Mouse (Mus musculus) intestine, postnatal 0 days (tissue): Measurements from ENCODE around the gene Rilpl1. TPM values are rescaled to one million over a fixed set of nuclear protein-coding genes. Genes with fewer than 3 reads are reported as not detected.

ENCODE experiments used
- ATAC-seq: fragments of 200-750 bp; cut with Nextera tagmentation; 2 replicates; pipeline ENCODE4 v1.8.0; 2017; ENCODE audit warnings: mild to moderate bottlenecking, moderate TSS enrichment, moderate library complexity
- H3K27ac ChIP-seq: fragments of 300-500 bp; sonication (generic); 2 replicates; pipeline ENCODE4 v1.5.1; 2014; ENCODE audit warnings: mild to moderate bottlenecking, low read depth, low read length, moderate library complexity
- H3K27me3 ChIP-seq: fragments of 300-500 bp; sonication (generic); replicated peaks from 2 replicates; pipeline ENCODE4 v1.6.1; 2014; ENCODE audit warnings: low read length, mixed read lengths; ENCODE audit not compliant: control insufficient read depth, insufficient read depth
- H3K36me3 ChIP-seq: fragments of 300-500 bp; sonication (generic); 2 replicates; pipeline ENCODE4 v1.6.1; 2014; ENCODE audit warnings: mild to moderate bottlenecking, moderate library complexity; ENCODE audit not compliant: control insufficient read depth, insufficient read depth
- H3K4me1 ChIP-seq: fragments of 300-500 bp; sonication (generic); replicated peaks from 2 replicates; pipeline ENCODE4 v1.6.1; 2014; ENCODE audit warnings: antibody characterized with exemption, low read length, mixed read lengths; ENCODE audit not compliant: control insufficient read depth, insufficient read depth
- H3K4me2 ChIP-seq: fragments of 300-500 bp; sonication (generic); replicated peaks from 2 replicates; pipeline ENCODE4 v1.6.1; 2014; ENCODE audit warnings: low read depth, mild to moderate bottlenecking, moderate library complexity
- H3K4me3 ChIP-seq: fragments of 300-500 bp; sonication (generic); 2 replicates; pipeline ENCODE4 v1.5.1; 2014; ENCODE audit warnings: low read depth, low read length
- H3K9ac ChIP-seq: fragments of 300-500 bp; sonication (generic); 2 replicates; pipeline ENCODE4 v1.6.1; 2014; ENCODE audit warnings: mild to moderate bottlenecking, low read depth, low read length
- H3K9me3 ChIP-seq: fragments of 300-500 bp; sonication (generic); 2 replicates; pipeline ENCODE4 v1.6.1; 2016; ENCODE audit warnings: mixed run types; ENCODE audit not compliant: control insufficient read depth
- CTCF ChIP-seq: sonication (generic); IDR thresholded peaks from 2 replicates; pipeline ENCODE4 v1.5.1; 2016; ENCODE audit warnings: low read depth, mild to moderate bottlenecking, control low read depth, antibody characterized with exemption, moderate library complexity
- WGBS: fragments of 180-500 bp; shearing (Covaris S2); extraction: QIAGEN DNeasy Blood & Tissue Kit; methylation state at CpG from one replicate; pipeline ENCODE4 v1.1.7; 2014; 5-methylcytosine and 5-hydroxymethylcytosine counted together
- polyA plus RNA-seq: library from polyadenylated mRNA; unstranded; fragments of >200 nt; fragmentation: Nextera tagmentation; extraction: Ambion mirVana; gene quantifications from 2 replicates; pipeline ENCODE4 v1.2.1, GENCODE M21; 2015

Rilpl1 gene
- polyA plus RNA-seq, 1 experiment from 2014 or later: 6.6 TPM

GRCm38 (mm10) chr5:124481714-124482113 is 49.5 kb downstream of the Rilpl1 start:
- no peak overlapping the region for H3K9ac ChIP-seq
- H3K4me1 ChIP-seq: 0 out of 2 replicates have a peak, but pooled peaks cover 3% of the 10 kb centered on the region
- no peak for ATAC-seq
- no peak overlapping the region for H3K27ac ChIP-seq
- no peaks in the 10 kb centered on the region for H3K9me3 ChIP-seq
- 84% methylated on average over 4 of the region's 4 CpGs for WGBS
- no peak overlapping the region for H3K4me2 ChIP-seq
- no peaks in the 10 kb centered on the region for H3K36me3 ChIP-seq
- no peaks in the 10 kb centered on the region for H3K27me3 ChIP-seq
- H3K4me3 ChIP-seq: no peak overlapping the region
- TF ChIP-seq CTCF: no peak

DNA sequence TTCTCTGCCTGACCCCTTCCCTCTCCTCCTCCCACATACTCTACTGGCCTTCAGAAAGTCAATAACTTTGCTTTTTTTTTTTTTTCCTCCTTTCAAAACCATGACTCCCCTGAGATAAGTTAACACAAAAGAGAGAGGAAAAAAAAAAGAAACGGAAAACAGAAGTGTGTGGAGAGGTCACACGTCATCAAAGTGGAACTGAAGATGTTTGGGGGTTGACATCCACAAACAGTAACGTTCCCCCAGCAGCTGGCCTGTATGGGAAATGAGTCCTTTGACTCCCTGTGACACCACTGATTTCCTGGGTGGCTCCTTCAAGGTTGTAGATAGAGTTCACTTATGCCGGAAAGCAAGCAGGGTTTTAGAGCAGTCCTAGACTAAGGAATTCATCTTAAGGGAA is 51.1 kb downstream of the Rilpl1 start:
- Histone ChIP-seq H3K4me3 (no peak overlapping the region), H3K9me3 (no peaks in the 10 kb centered on the region), H3K36me3 (no peaks in the 10 kb centered on the region), H3K27me3 (no peaks in the 10 kb centered on the region), H3K4me2 (no peak overlapping the region), H3K27ac (no peak overlapping the region), H3K9ac (no peak overlapping the region), H3K4me1 (0 out of 2 replicates have a peak, but pooled peaks cover 3% of the 10 kb centered on the region)
- no peak for ATAC-seq
- 67% methylated on average over 4 of the region's 4 CpGs for WGBS
- no peak for TF ChIP-seq CTCF

DNA sequence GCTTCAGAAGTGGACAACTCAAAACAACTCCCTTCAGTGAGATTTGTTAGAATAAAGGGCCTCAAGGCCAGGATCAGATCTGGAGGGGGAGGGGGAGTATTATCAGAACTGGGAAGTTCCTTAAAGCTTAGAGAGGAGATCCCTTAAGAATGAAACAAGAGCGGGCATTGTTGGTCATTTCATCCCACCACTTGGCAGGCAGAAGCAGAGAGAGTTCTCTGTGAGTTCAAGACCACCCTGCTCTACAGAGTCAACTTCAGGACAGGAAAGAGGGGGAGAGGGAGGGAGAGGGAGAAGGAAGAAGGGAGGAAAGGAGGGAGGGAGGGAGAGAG is 52.4 kb downstream of the Rilpl1 start:
- Histone ChIP-seq H3K9ac (no peak overlapping the region), H3K4me1 (0 out of 2 replicates have a peak, but pooled peaks cover 3% of the 10 kb centered on the region), H3K27ac (peak overlapping the region; percentile 42; the same call in 1 of the 2 replicates), H3K27me3 (no peaks in the 10 kb centered on the region), H3K4me3 (no peak overlapping the region), H3K9me3 (no peaks in the 10 kb centered on the region), H3K36me3 (no peaks in the 10 kb centered on the region), H3K4me2 (0 out of 2 replicates have a peak overlapping the region, but pooled peaks have one; percentile 28)
- WGBS: 79% methylated on average over 1 of the region's 1 CpGs
- no peak for ATAC-seq
- TF ChIP-seq CTCF: no peak

DNA sequence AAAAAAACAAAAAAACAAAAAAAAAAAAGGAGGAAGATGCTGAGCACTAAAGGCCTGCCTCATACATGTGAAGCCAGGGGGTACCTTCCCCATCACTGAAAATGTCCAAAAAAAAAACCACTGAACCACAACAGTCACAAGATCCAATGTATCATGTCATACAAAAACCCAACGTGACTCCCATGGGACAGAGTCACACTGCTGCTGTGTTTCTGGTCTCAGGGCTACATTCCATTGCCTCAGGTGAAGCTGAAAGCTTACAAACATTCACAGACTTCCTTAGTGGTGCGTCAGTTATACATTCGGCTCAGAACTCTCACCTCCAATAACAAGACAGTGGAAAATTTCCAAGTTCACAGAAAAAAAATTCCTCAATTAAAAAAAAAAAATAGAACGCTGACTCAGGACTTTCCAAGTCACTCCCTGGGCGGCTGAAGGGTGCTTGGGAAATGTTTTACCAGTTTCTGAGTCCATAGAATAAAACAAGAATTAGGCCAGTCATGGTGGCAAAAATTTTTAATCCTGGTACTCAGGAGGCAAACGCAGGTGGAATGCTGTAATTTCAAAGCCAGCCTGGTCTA is 60.5 kb downstream of the Rilpl1 start:
- H3K9me3 ChIP-seq: no peaks in the 10 kb centered on the region
- no peak for ATAC-seq
- H3K27ac ChIP-seq: no peak overlapping the region
- H3K4me3 ChIP-seq: no peak overlapping the region
- no peak overlapping the region for H3K4me2 ChIP-seq
- H3K9ac ChIP-seq: no peak overlapping the region
- H3K27me3 ChIP-seq: no peaks in the 10 kb centered on the region
- no peaks in the 10 kb centered on the region for H3K4me1 ChIP-seq
- WGBS: 77% methylated on average over 6 of the region's 6 CpGs
- H3K36me3 ChIP-seq: peaks cover 40% of the 10 kb centered on the region
- TF ChIP-seq CTCF: no peak

- TF ChIP-seq CTCF: no peak
- peaks cover 44% of the 10 kb centered on the region for H3K36me3 ChIP-seq
- H3K9me3 ChIP-seq: no peaks in the 10 kb centered on the region
- no peak overlapping the region for H3K4me3 ChIP-seq
- no peak for ATAC-seq
- no peaks in the 10 kb centered on the region for H3K27me3 ChIP-seq
- WGBS: 92% methylated on average over 6 of the region's 6 CpGs
- no peak overlapping the region for H3K27ac ChIP-seq
- H3K9ac ChIP-seq: no peak overlapping the region
- H3K4me2 ChIP-seq: no peak overlapping the region
- H3K4me1 ChIP-seq: no peaks in the 10 kb centered on the region
These were observed 61.7 kb downstream of the Rilpl1 start for GRCm38 (mm10) chr5:124469486-124469885.

GRCm38 (mm10) chr5:124468365-124468764 is 62.8 kb downstream of the Rilpl1 start:
- Histone ChIP-seq H3K27me3 (no peaks in the 10 kb centered on the region), H3K9ac (no peak overlapping the region), H3K27ac (no peak overlapping the region), H3K9me3 (no peaks in the 10 kb centered on the region), H3K4me2 (no peak overlapping the region), H3K36me3 (peaks cover 48% of the 10 kb centered on the region), H3K4me3 (no peak overlapping the region), H3K4me1 (no peaks in the 10 kb centered on the region)
- 90% methylated on average over 7 of the region's 7 CpGs for WGBS
- no peak for TF ChIP-seq CTCF
- no peak for ATAC-seq

DNA sequence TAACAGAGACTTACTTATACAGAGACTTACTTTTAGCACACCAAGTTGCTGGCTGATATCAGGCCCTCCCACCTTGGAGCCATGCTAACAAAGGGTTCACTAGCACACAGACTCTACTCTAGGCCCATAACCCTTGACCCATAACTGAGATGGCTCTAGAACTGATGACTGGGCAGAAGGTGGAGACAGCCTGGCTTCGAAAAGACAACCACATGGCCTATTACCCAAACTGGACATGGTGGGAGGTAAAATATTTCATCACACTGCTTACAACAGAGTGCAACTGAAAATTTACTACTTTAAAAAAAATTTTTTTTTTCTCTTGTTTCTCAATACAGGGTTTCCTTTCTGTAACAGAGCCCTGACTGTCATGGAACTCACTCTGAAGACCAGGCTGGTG is 63.4 kb downstream of the Rilpl1 start:
- no peaks in the 10 kb centered on the region for H3K27me3 ChIP-seq
- no peaks in the 10 kb centered on the region for H3K4me1 ChIP-seq
- no peak for TF ChIP-seq CTCF
- WGBS: 72% methylated on average over 1 of the region's 1 CpGs
- no peaks in the 10 kb centered on the region for H3K9me3 ChIP-seq
- no peak overlapping the region for H3K27ac ChIP-seq
- no peak overlapping the region for H3K4me2 ChIP-seq
- H3K36me3 ChIP-seq: peaks cover 51% of the 10 kb centered on the region
- H3K9ac ChIP-seq: no peak overlapping the region
- no peak for ATAC-seq
- H3K4me3 ChIP-seq: no peak overlapping the region
